Mouse (Mus musculus) brain, embryonic 14.5 days (tissue): Measurements from ENCODE around the gene Tnk2.

Experiments used
- CTCF ChIP-seq: fragments of 200-500 bp; IDR thresholded peaks from 2 replicates; pipeline ENCODE4 v1.5.1; 2012; ENCODE audit warnings: inconsistent platforms, mild to moderate bottlenecking, moderate library complexity, borderline replicate concordance; ENCODE audit not compliant: insufficient read depth, insufficient read length; ENCODE audit errors: extremely low read depth
- POLR2A ChIP-seq: fragments of 200-500 bp; IDR thresholded peaks from 2 replicates; pipeline ENCODE4 v1.6.1; 2012; ENCODE audit warnings: mild to moderate bottlenecking, inconsistent platforms, borderline replicate concordance; ENCODE audit not compliant: poor library complexity, insufficient read depth, insufficient read length, severe bottlenecking; ENCODE audit errors: extremely low read depth

DNA sequence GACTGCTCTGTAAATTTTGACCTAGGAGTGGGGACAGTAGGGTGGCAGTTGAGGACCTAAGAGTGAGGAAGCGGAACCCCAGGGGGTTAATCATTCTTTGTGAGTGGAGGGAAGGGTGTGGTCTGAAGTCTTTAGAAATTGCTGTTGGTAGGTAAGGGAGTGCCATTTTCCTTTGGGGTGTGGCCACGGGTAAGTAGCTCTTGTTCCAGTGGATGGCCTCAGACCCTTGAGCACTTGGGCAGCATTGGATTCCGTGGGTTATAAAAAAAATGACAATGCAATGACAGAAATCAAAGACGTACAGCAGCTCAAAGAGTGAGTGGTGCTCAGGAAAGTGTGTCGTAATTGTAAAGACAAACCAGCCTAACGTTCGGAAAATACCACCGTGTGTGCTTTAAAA is 12.6 kb downstream of the Tnk2 start:
- TF ChIP-seq POLR2A (no peak), CTCF (no peak)
